Mouse (Mus musculus): Measurements from ENCODE around the gene Chek1. TPM values are rescaled to one million over a fixed set of nuclear protein-coding genes. Genes with fewer than 3 reads are reported as not detected.

Gene Chek1
- polyA plus RNA-seq (2017; shearing (Covaris generic)), result 2.5 TPM

GRCm38 (mm10) chr9:36727034-36727755, at the start of gene Chek1:
TSS of gene Chek1 (minus strand) at chr9:36727065.

GRCm38 (mm10) chr9:36767203-36768143, 40.6 kb upstream of the Chek1 start, which contains the start of gene Stt3a:
TSS of gene Stt3a (minus strand) at chr9:36767679.

GRCm38 (mm10) chr9:36692920-36693319, 33.9 kb downstream of the Chek1 start, which contains the start of gene Acrv1:
TSS of gene Acrv1 (plus strand) at chr9:36693220.

Other genes with a start within 250 kb of the Chek1 start
- not detected for gene Gm5615, start 185.1 kb downstream of the Chek1 start, polyA plus RNA-seq (2017; shearing (Covaris generic))
- gene Gm17689, start 144.4 kb downstream of the Chek1 start, polyA plus RNA-seq (2017; shearing (Covaris generic)), result not detected
- gene A630095E13Rik, start 83.7 kb downstream of the Chek1 start, polyA plus RNA-seq (2017; shearing (Covaris generic)), result not detected
- gene Acrv1, start 33.8 kb downstream of the Chek1 start, polyA plus RNA-seq (2017; shearing (Covaris generic)), result not detected
- gene Stt3a, start 40.6 kb upstream of the Chek1 start, polyA plus RNA-seq (2017; shearing (Covaris generic)), result 182 TPM
- gene Ei24, start 70.3 kb upstream of the Chek1 start, polyA plus RNA-seq (2017; shearing (Covaris generic)), result 58.5 TPM
- gene Fez1, start 94.8 kb upstream of the Chek1 start, polyA plus RNA-seq (2017; shearing (Covaris generic)), result not detected

Data from effector memory CD4-positive, alpha-beta T cell, adult 7 months (primary cell).